In genomic region chr9:120339975-120340695, GRCm38 (mm10) we compare ENCODE assay signal across 8 mouse cellular contexts. TPM values are rescaled to one million over a fixed set of nuclear protein-coding genes. Genes with fewer than 3 reads are reported as not detected.
DNase-seq lines count a peak whose midpoint lies in the region.

No protein-coding gene starts in this region.

- DNase-seq in embryo, embryonic 11 days = peak; percentile 17
- DNase-seq in embryo, embryonic 9.5 days (ENCODE audit: extremely low spot score) = no peak
- peak; percentile 78 for DNase-seq in CD4-positive, CD25-positive, alpha-beta regulatory T cell, adult 2 months (ENCODE audit: low read depth, low spot score)
- peak; percentile 31 for DNase-seq in heart, postnatal 25 days (ENCODE audit: low spot score)
- DNase-seq in natural killer cell, adult 2 months (ENCODE audit: low spot score in 2 of 2) = peak; percentile 77 to 88
- DNase-seq in right cerebral cortex, postnatal 36 days (ENCODE audit: low spot score in 2 of 2) = no peak
- DNase-seq in frontal cortex, postnatal 36 days (ENCODE audit: low spot score in 2 of 2) = no peak
- DNase-seq in adrenal gland, adult 18-20 months (ENCODE audit: low spot score in 2 of 2) = no peak

- intact Hi-C loops in heart, postnatal 25 days (cut with DNase I) = loop anchor here (5.0 kb wide), 1 partner anchor 38 kb away; the partner anchor contains the start of gene Myrip

RNA-seq across cellular contexts. Expression of gene Myrip, which starts 38.8 kb away (rescaled TPM):
- 1 to 10 TPM; 4.5 to 4.8 TPM for total RNA-seq in heart, postnatal 25 days (2021)
- total RNA-seq in adrenal gland, adult 18-20 months (2021) = 1 to 10 TPM; 6.2 to 6.8 TPM

Comparison
In these comparisons a context has a peak if more than half of its experiments do, and no peak if none do; other contexts are left out.
1. DNase-seq: peak in embryo, embryonic 11 days (single experiment), CD4-positive, CD25-positive, alpha-beta regulatory T cell, adult 2 months (single experiment), heart, postnatal 25 days (single experiment) and natural killer cell, adult 2 months (2 of 2); none in embryo, embryonic 9.5 days (single experiment), right cerebral cortex, postnatal 36 days (0 of 2), frontal cortex, postnatal 36 days (0 of 2) and adrenal gland, adult 18-20 months (0 of 2).